Mouse (Mus musculus) intestine, embryonic 15.5 days (tissue): Measurements from ENCODE around the gene Lrba. TPM values are rescaled to one million over a fixed set of nuclear protein-coding genes. Genes with fewer than 3 reads are reported as not detected.
A peak's percentile ranks its signal among the peaks of the same experiment; 100 is the strongest.

Experiments
- ATAC-seq: fragments of 200-750 bp; cut with Nextera tagmentation; 2 replicates; pipeline ENCODE4 v1.8.0; 2017; ENCODE audit warnings: moderate TSS enrichment, moderate library complexity
- H3K27ac ChIP-seq: fragments of 300-500 bp; sonication (generic); 2 replicates; pipeline ENCODE4 v1.5.1; 2015; ENCODE audit warnings: mild to moderate bottlenecking, inconsistent platforms
- H3K27me3 ChIP-seq: fragments of 300-500 bp; sonication (generic); replicated peaks from 2 replicates; pipeline ENCODE4 v1.6.1; 2015; ENCODE audit warnings: inconsistent platforms
- H3K36me3 ChIP-seq: fragments of 300-500 bp; sonication (generic); 2 replicates; pipeline ENCODE4 v1.6.1; 2015; ENCODE audit warnings: inconsistent platforms
- H3K4me1 ChIP-seq: fragments of 300-500 bp; sonication (generic); replicated peaks from 2 replicates; pipeline ENCODE4 v1.6.1; 2015; ENCODE audit warnings: inconsistent platforms
- H3K4me2 ChIP-seq: fragments of 300-500 bp; sonication (generic); replicated peaks from 2 replicates; pipeline ENCODE4 v1.6.1; 2015; ENCODE audit warnings: mild to moderate bottlenecking, inconsistent platforms
- H3K4me3 ChIP-seq: fragments of 300-500 bp; sonication (generic); replicated peaks from 2 replicates; pipeline ENCODE4 v1.5.1; 2015; ENCODE audit warnings: inconsistent platforms
- H3K9ac ChIP-seq: fragments of 300-500 bp; sonication (generic); 2 replicates; pipeline ENCODE4 v1.6.1; 2015; ENCODE audit warnings: inconsistent platforms
- H3K9me3 ChIP-seq: fragments of 300-500 bp; sonication (generic); 2 replicates; pipeline ENCODE4 v1.6.1; 2016; ENCODE audit warnings: inconsistent platforms
- WGBS: fragments of 180-500 bp; shearing (Covaris S2); methylation state at CpG from one replicate; pipeline ENCODE4 v1.1.7; 2015; 5-methylcytosine and 5-hydroxymethylcytosine counted together
- polyA plus RNA-seq: library from polyadenylated mRNA; unstranded; fragments of >200 nt; fragmentation: Nextera tagmentation; extraction: Ambion mirVana; gene quantifications from 2 replicates; pipeline ENCODE4 v1.2.1, GENCODE M21; 2015

Gene Lrba
- polyA plus RNA-seq, 1 experiment from 2014 or later = 6.1 TPM

- H3K9me3 ChIP-seq = no peaks in the 10 kb centered on the region
- ATAC-seq = no peak
- no peaks in the 10 kb centered on the region for H3K36me3 ChIP-seq
These were observed 439.9 kb downstream of the Lrba start for GRCm38 (mm10) chr3:86664399-86664798.

GRCm38 (mm10) chr3:86668146-86668545 is 443.7 kb downstream of the Lrba start:
- WGBS = 68% methylated on average over 8 of the region's 8 CpGs
- no peaks in the 10 kb centered on the region for H3K9me3 ChIP-seq
- H3K4me3 ChIP-seq = no peak overlapping the region
- H3K27me3 ChIP-seq = no peaks in the 10 kb centered on the region
- no peak overlapping the region for H3K4me2 ChIP-seq
- H3K27ac ChIP-seq = no peak overlapping the region
- no peak for ATAC-seq
- no peak overlapping the region for H3K9ac ChIP-seq
- no peaks in the 10 kb centered on the region for H3K4me1 ChIP-seq
- H3K36me3 ChIP-seq = no peaks in the 10 kb centered on the region

More at GRCm38 (mm10) chr3:86664399-86664798, 439.9 kb downstream of the Lrba start:
- no peaks in the 10 kb centered on the region for H3K4me1 ChIP-seq
- H3K4me3 ChIP-seq = no peak overlapping the region
- H3K27ac ChIP-seq = no peak overlapping the region
- H3K27me3 ChIP-seq = no peaks in the 10 kb centered on the region
- H3K9ac ChIP-seq = no peak overlapping the region
- WGBS = 17% methylated on average over 3 of the region's 3 CpGs
- no peak overlapping the region for H3K4me2 ChIP-seq

GRCm38 (mm10) chr3:86677573-86678155 is 453.2 kb downstream of the Lrba start:
- no peaks in the 10 kb centered on the region for H3K36me3 ChIP-seq
- no peak for ATAC-seq
- H3K27me3 ChIP-seq = no peaks in the 10 kb centered on the region
- H3K4me3 ChIP-seq = no peak overlapping the region
- H3K4me1 ChIP-seq = no peaks in the 10 kb centered on the region
- H3K27ac ChIP-seq = no peak overlapping the region
- H3K9ac ChIP-seq = no peak overlapping the region
- H3K9me3 ChIP-seq = no peaks in the 10 kb centered on the region
- WGBS = 77% methylated on average over 2 of the region's 2 CpGs
- H3K4me2 ChIP-seq = no peak overlapping the region

- Histone ChIP-seq H3K4me3 (no peak overlapping the region), H3K9me3 (no peaks in the 10 kb centered on the region), H3K9ac (no peak overlapping the region), H3K27me3 (no peaks in the 10 kb centered on the region), H3K4me1 (peaks cover 6% of the 10 kb centered on the region; the same call in 1 of the 2 replicates), H3K4me2 (no peak overlapping the region; the same call in 1 of the 2 replicates), H3K27ac (peak overlapping the region; percentile 67), H3K36me3 (no peaks in the 10 kb centered on the region)
- ATAC-seq = peak; percentile 56; the same call in 1 of the 2 replicates
- 35% methylated on average over 7 of the region's 7 CpGs for WGBS
These were observed 463.2 kb downstream of the Lrba start for GRCm38 (mm10) chr3:86687571-86688209.

- peak; percentile 47 for ATAC-seq
- no peak overlapping the region for H3K4me3 ChIP-seq
- no peak overlapping the region for H3K9ac ChIP-seq
- no peaks in the 10 kb centered on the region for H3K27me3 ChIP-seq
- no peak overlapping the region for H3K27ac ChIP-seq
- no peaks in the 10 kb centered on the region for H3K9me3 ChIP-seq
- H3K4me2 ChIP-seq = no peak overlapping the region
- 40% methylated on average over 1 of the region's 1 CpGs for WGBS
- H3K36me3 ChIP-seq = no peaks in the 10 kb centered on the region
- H3K4me1 ChIP-seq = peaks cover 6% of the 10 kb centered on the region; the same call in 1 of the 2 replicates
These were observed 464.0 kb downstream of the Lrba start for GRCm38 (mm10) chr3:86688438-86688837.

- Histone ChIP-seq H3K9ac (no peak overlapping the region), H3K9me3 (no peaks in the 10 kb centered on the region), H3K4me2 (peak overlapping the region; percentile 24; the same call in 1 of the 2 replicates), H3K4me1 (peaks cover 6% of the 10 kb centered on the region; the same call in 1 of the 2 replicates), H3K27me3 (no peaks in the 10 kb centered on the region), H3K36me3 (no peaks in the 10 kb centered on the region), H3K4me3 (no peak overlapping the region), H3K27ac (peak overlapping the region; percentile 18)
- WGBS = 18% methylated on average over 7 of the region's 7 CpGs
- no peak for ATAC-seq
These were observed 464.8 kb downstream of the Lrba start for GRCm38 (mm10) chr3:86689305-86689704.

GRCm38 (mm10) chr3:86692779-86693178 is 468.3 kb downstream of the Lrba start:
- Histone ChIP-seq H3K9me3 (no peaks in the 10 kb centered on the region), H3K4me2 (no peak overlapping the region), H3K27ac (no peak overlapping the region), H3K36me3 (no peaks in the 10 kb centered on the region), H3K27me3 (no peaks in the 10 kb centered on the region), H3K4me3 (no peak overlapping the region), H3K4me1 (peaks cover 5% of the 10 kb centered on the region; the same call in 1 of the 2 replicates), H3K9ac (no peak overlapping the region)
- ATAC-seq = no peak

GRCm38 (mm10) chr3:86693553-86693952 is 469.1 kb downstream of the Lrba start:
- Histone ChIP-seq H3K27me3 (no peaks in the 10 kb centered on the region), H3K4me1 (peaks cover 5% of the 10 kb centered on the region; the same call in 1 of the 2 replicates), H3K4me3 (no peak overlapping the region), H3K36me3 (no peaks in the 10 kb centered on the region), H3K9ac (no peak overlapping the region), H3K4me2 (no peak overlapping the region), H3K27ac (no peak overlapping the region), H3K9me3 (no peaks in the 10 kb centered on the region)
- 77% methylated on average over 7 of the region's 7 CpGs for WGBS
- no peak for ATAC-seq

GRCm38 (mm10) chr3:86698947-86699346 is 474.5 kb downstream of the Lrba start:
- H3K9ac ChIP-seq = no peak overlapping the region
- ATAC-seq = peak; percentile 84
- no peak overlapping the region for H3K27ac ChIP-seq
- no peaks in the 10 kb centered on the region for H3K9me3 ChIP-seq
- H3K4me3 ChIP-seq = no peak overlapping the region
- H3K4me2 ChIP-seq = no peak overlapping the region
- WGBS = 37% methylated on average over 2 of the region's 2 CpGs
- H3K36me3 ChIP-seq = no peaks in the 10 kb centered on the region
- H3K4me1 ChIP-seq = 0 out of 2 replicates have a peak, but pooled peaks cover 2% of the 10 kb centered on the region
- no peaks in the 10 kb centered on the region for H3K27me3 ChIP-seq

- Histone ChIP-seq H3K4me3 (no peak overlapping the region), H3K36me3 (no peaks in the 10 kb centered on the region), H3K27ac (no peak overlapping the region), H3K4me2 (no peak overlapping the region), H3K27me3 (no peaks in the 10 kb centered on the region), H3K4me1 (0 out of 2 replicates have a peak, but pooled peaks cover 2% of the 10 kb centered on the region), H3K9ac (no peak overlapping the region), H3K9me3 (no peaks in the 10 kb centered on the region)
- no peak for ATAC-seq
- 27% methylated on average over 1 of the region's 1 CpGs for WGBS
These were observed 476.7 kb downstream of the Lrba start for GRCm38 (mm10) chr3:86701163-86701563.

GRCm38 (mm10) chr3:86709472-86709871 is 485.0 kb downstream of the Lrba start:
- Histone ChIP-seq H3K36me3 (no peaks in the 10 kb centered on the region), H3K4me3 (no peak overlapping the region), H3K27ac (no peak overlapping the region), H3K27me3 (no peaks in the 10 kb centered on the region), H3K4me1 (no peaks in the 10 kb centered on the region), H3K9ac (no peak overlapping the region), H3K9me3 (no peaks in the 10 kb centered on the region), H3K4me2 (no peak overlapping the region)
- no peak for ATAC-seq
- 26% methylated on average over 4 of the region's 4 CpGs for WGBS

GRCm38 (mm10) chr3:86711530-86711929 is 487.1 kb downstream of the Lrba start:
- Histone ChIP-seq H3K27me3 (no peaks in the 10 kb centered on the region), H3K36me3 (no peaks in the 10 kb centered on the region), H3K4me1 (no peaks in the 10 kb centered on the region), H3K27ac (peak overlapping the region; percentile 56; the same call in 1 of the 2 replicates), H3K9ac (no peak overlapping the region), H3K4me2 (no peak overlapping the region), H3K4me3 (no peak overlapping the region), H3K9me3 (no peaks in the 10 kb centered on the region)
- ATAC-seq = no peak
- 44% methylated on average over 1 of the region's 1 CpGs for WGBS

- Histone ChIP-seq H3K4me3 (no peak overlapping the region), H3K36me3 (no peaks in the 10 kb centered on the region), H3K9me3 (no peaks in the 10 kb centered on the region), H3K4me1 (no peaks in the 10 kb centered on the region), H3K27ac (no peak overlapping the region), H3K27me3 (no peaks in the 10 kb centered on the region), H3K9ac (no peak overlapping the region), H3K4me2 (no peak overlapping the region)
- ATAC-seq = no peak
- 55% methylated on average over 3 of the region's 3 CpGs for WGBS
These were observed 488.3 kb downstream of the Lrba start for GRCm38 (mm10) chr3:86712758-86713157.
